Mouse (Mus musculus) frontal cortex, postnatal 36 days (tissue): ENCODE data around the gene Vmn2r46.
"Not testable (repeated sequence)": the region's sequence is repeated elsewhere in the genome, so short reads cannot be mapped to it uniquely, and the experiment has no call there.

Source experiments
- DNase-seq, 2 experiments: peaks; one replicate each; pipeline ENCODE4 v3.0.0; 2022; ENCODE audit warnings: low spot score in 2 of 2

Vmn2r46 gene

GRCm38 (mm10) chr7:9770471-9770870 is at the start of gene Vmn2r46:
Gene Vmn2r46, minus strand, starts transcription at chr7:9770571.
- not testable (repeated sequence) for DNase-seq
